Mouse (Mus musculus) liver, adult (tissue): ENCODE measurements around the gene Dazap1.

Source experiments
- GATA4 ChIP-seq: IDR thresholded peaks from 2 replicates; pipeline ENCODE4 v1.6.1; 2014; ENCODE audit warnings: mild to moderate bottlenecking, low read length; ENCODE audit not compliant: insufficient replicate concordance

Dazap1 gene

GRCm38 (mm10) chr10:80259861-80260641 lies 1.2 kb upstream of the Dazap1 start:
- TF ChIP-seq GATA4: no peak

DNA sequence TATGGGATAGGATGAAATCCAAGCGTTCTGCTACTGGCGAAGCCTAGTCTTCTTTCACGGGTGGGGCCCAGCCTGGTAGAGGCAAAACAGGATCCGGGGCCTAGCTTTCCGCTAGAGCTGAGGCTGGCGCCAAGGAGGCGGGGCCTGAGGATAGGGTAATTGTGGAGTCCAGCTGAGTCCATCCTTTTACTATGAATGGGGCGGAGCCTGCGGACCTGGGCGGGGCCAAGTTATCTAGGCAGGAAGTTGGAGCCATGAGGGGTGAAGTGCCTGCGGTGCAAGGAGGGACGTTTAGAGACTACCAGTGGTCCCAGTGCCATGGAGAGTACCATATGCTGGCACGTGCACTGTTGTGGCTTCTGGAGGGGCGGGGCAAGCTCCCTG lies 291 bp downstream of the Dazap1 start:
- TF ChIP-seq GATA4: peak; percentile 85

DNA sequence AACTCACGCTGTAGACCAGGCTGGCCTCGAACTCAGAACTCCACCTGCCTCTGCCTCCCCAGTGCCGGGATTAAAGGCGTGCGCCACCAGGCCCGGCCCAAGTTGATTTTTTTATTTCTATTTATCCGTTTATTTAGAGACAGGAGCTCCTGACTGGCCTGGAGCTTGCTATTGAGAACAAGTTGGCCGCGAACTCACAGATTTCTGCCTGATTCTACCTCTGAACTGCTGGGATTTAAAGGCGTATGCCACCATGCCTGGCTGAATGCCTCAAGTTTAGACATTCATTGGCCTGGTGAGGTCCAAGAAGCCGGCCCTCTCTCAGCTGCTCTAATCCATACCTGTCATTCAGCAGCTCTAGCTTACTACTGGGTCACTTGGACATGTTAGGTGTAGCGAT lies 883 bp downstream of the Dazap1 start:
- no peak for TF ChIP-seq GATA4

- no peak for TF ChIP-seq GATA4
Observed at GRCm38 (mm10) chr10:80262776-80263365, 1.6 kb downstream of the Dazap1 start.

- peak; percentile 94; the same call in 1 of the 2 replicates for TF ChIP-seq GATA4
Observed at GRCm38 (mm10) chr10:80264341-80265148, 3.3 kb downstream of the Dazap1 start.

GRCm38 (mm10) chr10:80265149-80265486 lies 3.8 kb downstream of the Dazap1 start:
- no peak for TF ChIP-seq GATA4

DNA sequence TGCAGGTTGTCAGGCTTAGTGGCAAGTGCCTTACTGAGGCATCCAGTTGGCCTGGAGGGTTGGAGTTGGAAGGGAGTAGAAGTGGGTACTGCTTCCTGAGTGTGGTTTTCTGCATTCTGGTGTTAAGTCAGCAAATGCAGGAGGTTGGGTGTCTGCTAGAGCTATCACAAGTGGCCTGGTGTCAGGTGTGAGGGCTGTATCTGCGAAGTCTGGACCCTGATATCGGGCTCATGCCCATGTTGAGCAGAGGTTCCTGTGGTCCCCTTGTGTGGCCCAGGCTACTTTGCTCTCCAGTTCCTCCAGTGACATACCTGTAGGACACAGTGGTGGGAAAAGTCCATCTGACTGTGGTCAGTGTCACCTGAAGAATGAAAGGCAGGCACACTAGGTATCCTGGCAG lies 8.8 kb downstream of the Dazap1 start:
- TF ChIP-seq GATA4: no peak

- TF ChIP-seq GATA4: no peak
Observed at GRCm38 (mm10) chr10:80270734-80271181, 9.5 kb downstream of the Dazap1 start.

- no peak for TF ChIP-seq GATA4
Observed at GRCm38 (mm10) chr10:80271186-80271843, 10.0 kb downstream of the Dazap1 start.

GRCm38 (mm10) chr10:80271870-80272585 lies 10.7 kb downstream of the Dazap1 start:
- TF ChIP-seq GATA4: no peak

DNA sequence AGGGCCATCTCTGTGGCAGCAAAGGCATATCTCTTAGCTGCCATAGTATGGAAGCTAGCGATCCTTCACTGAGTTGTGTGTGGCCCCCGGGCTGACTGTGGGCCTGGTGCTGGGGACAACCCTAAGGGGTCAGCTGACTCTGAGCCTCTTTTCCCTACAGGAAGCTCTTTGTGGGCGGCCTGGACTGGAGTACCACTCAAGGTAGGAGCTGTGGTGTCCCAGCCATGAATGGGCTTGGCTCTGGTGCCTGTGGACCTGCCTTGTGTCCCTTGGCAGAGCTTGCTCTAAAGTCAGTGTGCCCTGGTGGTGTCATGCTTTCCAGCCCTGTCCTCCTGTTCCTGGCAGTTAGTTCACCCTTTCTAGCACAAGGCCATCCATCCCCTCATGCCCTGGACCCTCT lies 12.6 kb downstream of the Dazap1 start:
- no peak for TF ChIP-seq GATA4

DNA sequence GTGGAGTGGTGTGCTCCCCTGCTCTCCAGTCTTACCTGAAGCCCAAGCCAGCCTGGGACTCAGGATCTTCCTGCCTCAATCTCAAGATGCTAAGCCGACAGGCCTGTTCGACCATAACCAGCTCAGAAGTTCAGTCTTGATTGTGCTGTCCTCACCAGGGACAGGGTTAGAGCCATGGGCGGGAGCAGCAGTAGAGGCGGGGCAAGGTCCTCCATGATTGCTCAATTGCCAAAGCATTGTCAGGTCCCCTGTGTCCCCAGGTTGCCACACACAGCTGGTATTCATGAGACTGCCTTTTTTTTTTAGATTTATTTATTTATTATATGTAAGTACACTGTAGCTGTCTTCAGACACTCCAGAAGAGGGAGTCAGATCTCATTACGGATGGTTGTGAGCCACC lies 15.0 kb downstream of the Dazap1 start:
- no peak for TF ChIP-seq GATA4

GRCm38 (mm10) chr10:80278390-80278789 lies 17.1 kb downstream of the Dazap1 start:
- TF ChIP-seq GATA4: no peak

DNA sequence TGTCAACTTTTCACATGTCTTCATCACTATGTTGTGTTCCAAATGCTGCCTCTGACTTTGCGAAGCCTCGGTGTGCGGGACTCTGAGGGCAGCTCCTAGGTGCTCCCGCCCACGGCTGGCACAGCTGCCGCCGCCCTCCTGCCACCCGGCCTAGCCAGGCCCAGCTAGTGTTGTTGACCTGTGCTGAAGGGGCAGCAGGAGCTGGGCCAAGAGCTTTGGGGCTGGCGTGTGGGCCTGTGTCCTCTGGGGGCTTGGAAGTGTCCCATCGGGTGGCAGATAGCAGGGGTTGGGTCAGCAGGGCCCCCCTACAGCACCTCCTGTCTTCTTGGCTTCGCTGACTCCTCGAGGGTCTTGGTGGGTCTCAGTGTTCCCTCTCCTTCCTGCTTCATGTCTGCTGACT lies 18.0 kb downstream of the Dazap1 start:
- no peak for TF ChIP-seq GATA4

- TF ChIP-seq GATA4: no peak
Observed at GRCm38 (mm10) chr10:80281304-80281703, 20.0 kb downstream of the Dazap1 start.

DNA sequence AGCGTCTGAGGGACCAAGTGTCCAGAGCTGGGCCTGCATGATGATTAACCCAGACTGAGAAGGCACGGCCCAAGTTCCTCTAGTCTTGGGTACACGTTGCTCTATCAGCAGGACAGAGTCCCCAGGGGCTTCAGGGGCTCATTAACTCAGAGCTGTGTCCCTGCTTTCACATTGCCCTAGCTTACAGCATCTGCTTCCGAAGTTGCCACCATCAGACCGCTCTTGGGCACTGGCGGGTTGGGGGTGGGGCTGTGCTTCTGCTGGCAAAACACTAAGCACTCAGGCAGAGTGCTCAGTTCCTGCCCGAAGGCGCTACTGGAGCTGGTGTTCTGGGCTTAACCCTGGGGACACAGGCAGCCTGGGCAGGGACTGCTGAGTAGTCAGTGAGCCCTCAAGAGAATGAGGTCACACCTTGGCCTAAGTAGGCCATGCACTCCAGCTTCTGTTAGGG lies 20.7 kb downstream of the Dazap1 start:
- no peak for TF ChIP-seq GATA4
